ENCODE assay signal across 19 mouse cellular contexts in genomic region chr6:119755866-119756265, GRCm38 (mm10).
"Had no signal": no experiment of that assay in that cellular context is flagged by ENCODE, and none has a peak within 500 bp of the region (broad histone marks: within the 10 kb centered on the region; RNA-seq: fewer than 3 reads in every experiment).

No protein-coding gene starts in this region.

- H3K27ac ChIP-seq: layer of hippocampus, adult 2 months; limb, embryonic 10.5 days; limb, embryonic 13.5 days; liver, embryonic 12.5 days; liver, embryonic 15.5 days; lung, embryonic 15.5 days; neural tube, embryonic 13.5 days had no signal

- H3K9ac ChIP-seq: limb, embryonic 13.5 days; liver, embryonic 12.5 days; liver, embryonic 15.5 days; lung, embryonic 15.5 days; neural tube, embryonic 13.5 days had no signal

- H3K4me3 ChIP-seq: layer of hippocampus, adult 2 months; limb, embryonic 10.5 days; limb, embryonic 13.5 days; liver, embryonic 12.5 days; liver, embryonic 15.5 days; lung, embryonic 15.5 days; neural tube, embryonic 13.5 days had no signal

- H3K4me1 ChIP-seq: limb, embryonic 10.5 days; limb, embryonic 13.5 days; liver, embryonic 15.5 days; lung, embryonic 15.5 days; neural tube, embryonic 13.5 days had no signal

- H3K9me3 ChIP-seq: limb, embryonic 10.5 days; limb, embryonic 13.5 days; liver, embryonic 12.5 days; liver, embryonic 15.5 days; lung, embryonic 15.5 days; neural tube, embryonic 13.5 days had no signal

- H3K4me2 ChIP-seq: limb, embryonic 13.5 days; liver, embryonic 12.5 days; liver, embryonic 15.5 days; lung, embryonic 15.5 days; midbrain, embryonic 11.5 days; neural tube, embryonic 13.5 days had no signal

- H3K27me3 ChIP-seq: limb, embryonic 13.5 days; liver, embryonic 12.5 days; liver, embryonic 15.5 days; lung, embryonic 15.5 days; neural tube, embryonic 13.5 days had no signal

- ATAC-seq: liver, embryonic 12.5 days had no signal

- DNase-seq: kidney, adult 11 months; kidney, adult 8-10 months; kidney, postnatal 25 days; layer of hippocampus, adult 9-11 months; liver; lung, adult 18-20 months; lung, postnatal 10 days; lung, postnatal 4 days; midbrain, embryonic 14.5 days; thymus, adult 18-20 months; thymus, postnatal 4 days had no signal

- H3K36me3 ChIP-seq: liver, embryonic 15.5 days had no signal
